Mouse (Mus musculus): ENCODE data around the gene Fam57a.

Gene Fam57a

GRCm38 (mm10) chr11:76179495-76180145 lies at the start of gene Fam57a, which contains the start of gene Vps53:
TSS of gene Fam57a (plus strand) at chr11:76179671.
TSS of gene Vps53 (minus strand) at chr11:76179647.
- DNase-seq (ENCODE audit: inconsistent ontology term), result peak; percentile 83

- DNase-seq (ENCODE audit: inconsistent ontology term), result no peak
These were observed 48.6 kb upstream of the Fam57a start for GRCm38 (mm10) chr11:76130859-76131258.

- peak; percentile 57 for DNase-seq (ENCODE audit: inconsistent ontology term)
These were observed 43.6 kb upstream of the Fam57a start for GRCm38 (mm10) chr11:76135641-76136437.

DNA sequence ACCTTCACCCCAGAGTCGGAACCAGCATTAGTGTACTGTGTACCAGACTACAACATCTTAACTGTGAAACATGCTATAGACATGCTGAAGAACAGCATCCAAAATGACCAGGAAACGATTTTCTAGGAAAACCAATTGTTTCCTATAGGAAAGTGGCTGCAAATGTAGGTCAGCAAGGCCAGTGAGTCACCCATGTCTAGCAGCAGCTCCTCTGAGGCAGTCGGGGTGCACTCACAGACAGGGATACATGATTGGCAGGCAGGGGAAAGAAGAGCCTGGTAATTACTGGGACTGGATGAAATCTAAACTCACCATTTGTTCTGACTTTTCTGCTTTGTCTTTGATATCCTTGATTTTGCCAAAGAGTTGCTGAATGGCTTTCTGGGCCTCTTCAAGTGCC lies 41.5 kb upstream of the Fam57a start:
- DNase-seq (ENCODE audit: inconsistent ontology term), result peak; percentile 25

GRCm38 (mm10) chr11:76144386-76144785 lies 35.1 kb upstream of the Fam57a start:
- no peak for DNase-seq (ENCODE audit: inconsistent ontology term)

DNA sequence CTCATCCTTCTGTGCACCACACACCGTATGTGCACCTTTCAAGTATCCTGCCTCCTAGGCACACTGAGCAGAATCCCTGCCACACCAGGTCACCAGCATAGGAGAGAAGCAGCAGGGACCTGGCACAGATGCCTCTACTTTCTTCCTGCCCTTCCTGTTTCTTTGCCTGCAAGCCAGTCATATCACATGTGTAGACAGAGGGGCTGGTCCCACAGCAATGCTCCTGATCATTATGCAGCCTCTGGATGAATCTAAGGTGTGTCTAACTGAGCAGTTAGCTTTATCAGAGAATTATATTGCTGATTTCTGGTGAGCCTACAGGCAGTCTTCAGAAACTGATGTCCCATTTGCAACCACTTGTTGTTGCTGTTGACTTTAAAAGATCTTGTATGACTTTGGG lies 34.3 kb upstream of the Fam57a start:
- DNase-seq (ENCODE audit: inconsistent ontology term), result no peak

DNA sequence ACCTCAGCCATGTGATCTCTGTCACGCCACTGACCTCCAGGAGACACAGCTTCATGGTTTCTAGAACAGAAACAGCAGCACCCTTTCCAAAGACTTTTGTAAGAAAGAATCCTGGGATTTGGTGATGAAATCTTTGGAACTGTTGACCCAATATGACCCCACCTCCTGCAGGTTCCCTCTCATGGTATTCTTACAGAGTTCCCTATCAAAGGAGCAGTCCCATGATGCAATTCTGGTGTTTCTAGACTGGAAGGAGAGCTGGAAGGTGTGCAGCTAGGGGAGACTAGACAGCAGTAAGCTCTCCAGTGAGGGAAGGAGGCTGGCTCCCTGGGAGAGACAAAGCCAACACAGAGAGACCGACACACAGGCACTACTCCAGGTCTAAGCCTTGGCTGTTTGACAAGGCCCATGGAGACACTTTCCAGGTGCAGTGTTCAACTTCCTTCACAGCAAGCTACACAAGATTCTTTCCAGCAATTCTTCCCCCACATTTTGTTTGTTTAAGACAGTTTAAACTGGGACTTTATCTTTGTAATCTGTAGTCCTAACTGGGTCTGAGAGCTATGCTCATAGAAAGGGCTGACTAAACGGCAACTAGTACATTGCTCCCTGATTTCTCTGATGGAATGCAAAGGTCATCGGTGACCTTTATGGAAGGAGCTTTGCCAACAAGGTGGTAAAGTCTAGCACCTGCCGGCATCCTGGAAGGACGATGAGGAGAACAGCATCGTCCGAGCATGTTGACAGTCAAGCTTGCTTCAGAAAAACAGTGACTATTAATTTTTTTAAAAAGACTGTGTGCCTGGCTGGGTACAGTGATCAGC lies 33.1 kb upstream of the Fam57a start:
- DNase-seq (ENCODE audit: inconsistent ontology term), result no peak

DNA sequence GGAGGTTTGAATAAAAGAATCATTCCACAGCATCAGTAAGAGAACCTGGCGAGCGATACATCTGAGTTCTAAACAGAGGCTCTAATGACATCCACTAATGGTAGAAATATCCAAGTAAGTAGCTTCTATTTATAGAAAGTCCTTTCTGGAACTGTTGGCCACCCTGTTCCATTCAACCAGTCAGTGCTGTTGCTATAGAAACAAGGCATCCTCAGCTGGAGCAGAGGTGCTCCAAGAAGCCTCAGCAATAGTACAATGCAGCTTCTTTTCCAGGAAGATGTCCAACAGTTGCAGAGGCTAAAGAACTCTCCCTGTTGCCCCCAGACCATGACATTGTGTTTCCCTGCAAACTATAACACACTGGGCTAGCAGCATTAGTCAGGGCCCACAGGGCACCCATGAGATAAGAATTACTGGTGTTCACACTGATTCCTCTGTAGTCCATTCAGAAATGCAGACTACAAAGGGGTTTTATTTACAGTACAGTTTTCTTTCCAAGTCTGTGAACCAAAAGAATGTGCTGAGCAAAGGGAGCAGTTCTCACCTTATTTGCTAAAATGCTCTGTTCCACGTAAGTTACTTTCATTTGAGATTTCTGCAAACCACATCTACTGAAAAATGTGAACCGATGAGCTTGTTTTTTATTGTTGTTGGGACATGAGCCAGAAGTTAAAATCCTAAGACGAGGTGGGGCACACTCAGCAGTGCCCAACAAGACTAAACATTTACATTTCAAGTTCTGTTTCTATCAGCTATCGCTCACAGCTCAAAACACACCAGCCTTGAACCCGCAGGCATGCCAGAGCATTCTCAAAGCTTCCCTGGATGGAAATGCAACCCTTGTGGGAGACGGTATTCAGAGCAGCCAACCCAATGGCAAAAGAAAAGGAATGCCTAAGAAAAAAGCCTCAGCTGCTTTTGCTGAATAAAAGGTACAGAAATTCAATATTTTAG lies 31.1 kb upstream of the Fam57a start:
- DNase-seq (ENCODE audit: inconsistent ontology term), result peak; percentile 80

GRCm38 (mm10) chr11:76150980-76151379 lies 28.5 kb upstream of the Fam57a start:
- DNase-seq (ENCODE audit: inconsistent ontology term), result peak; percentile 69

DNA sequence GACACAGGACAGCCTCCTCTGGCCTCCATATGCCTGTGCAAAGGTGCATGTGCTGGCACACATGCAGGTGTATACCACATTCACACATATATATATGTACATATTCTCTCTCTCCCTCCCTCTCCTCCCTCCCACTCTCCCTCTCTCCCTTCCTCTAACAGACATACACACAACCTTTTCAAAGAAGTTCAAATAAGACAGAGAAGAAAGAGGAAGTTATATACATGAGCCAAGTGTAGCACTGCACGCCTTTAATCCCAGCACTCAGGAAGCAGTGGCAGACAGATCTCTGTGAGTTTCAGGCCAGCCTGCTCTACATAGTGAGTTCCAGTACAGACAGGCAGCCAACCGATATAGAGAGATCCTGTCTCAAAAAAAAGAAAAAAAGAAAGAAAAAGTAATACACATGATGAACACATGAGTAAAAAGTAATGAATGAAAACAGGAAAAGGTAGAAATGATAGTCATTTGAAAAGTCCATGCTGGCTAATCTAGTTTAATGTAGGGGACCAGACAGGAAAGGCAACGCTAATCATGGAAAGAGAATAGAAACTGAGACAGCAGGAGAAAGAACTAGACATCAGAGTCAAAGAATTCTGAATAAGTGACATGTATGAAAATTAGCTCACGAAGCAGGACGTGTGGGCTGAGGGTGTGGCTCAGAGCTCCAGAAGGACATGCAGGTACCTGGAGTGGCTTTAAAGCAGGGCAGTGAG lies 26.1 kb upstream of the Fam57a start:
- DNase-seq (ENCODE audit: inconsistent ontology term), result no peak

- DNase-seq (ENCODE audit: inconsistent ontology term), result no peak
These were observed 25.3 kb upstream of the Fam57a start for GRCm38 (mm10) chr11:76154200-76154599.

GRCm38 (mm10) chr11:76154861-76155260 lies 24.6 kb upstream of the Fam57a start:
- peak; percentile 70 for DNase-seq (ENCODE audit: inconsistent ontology term)

DNA sequence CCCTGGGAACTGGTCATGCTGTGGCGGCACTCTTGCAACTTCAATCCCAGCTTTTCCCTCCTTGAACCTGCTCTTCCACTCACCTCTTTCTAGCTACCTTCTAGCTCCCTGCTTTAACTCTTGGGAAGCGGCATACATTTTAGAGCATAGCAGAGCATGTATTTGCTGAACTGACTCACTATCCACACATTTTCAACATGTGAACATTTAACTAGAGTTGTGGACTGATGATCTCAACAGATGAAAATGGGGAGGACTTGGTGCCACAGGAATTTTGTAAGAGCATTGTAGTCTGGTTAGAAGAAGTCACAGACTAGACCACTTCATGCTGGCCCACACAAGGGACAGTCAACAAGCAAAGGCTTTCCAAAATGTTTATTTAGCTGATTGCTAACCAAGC lies 21.1 kb upstream of the Fam57a start:
- peak; percentile 61 for DNase-seq (ENCODE audit: inconsistent ontology term)

DNA sequence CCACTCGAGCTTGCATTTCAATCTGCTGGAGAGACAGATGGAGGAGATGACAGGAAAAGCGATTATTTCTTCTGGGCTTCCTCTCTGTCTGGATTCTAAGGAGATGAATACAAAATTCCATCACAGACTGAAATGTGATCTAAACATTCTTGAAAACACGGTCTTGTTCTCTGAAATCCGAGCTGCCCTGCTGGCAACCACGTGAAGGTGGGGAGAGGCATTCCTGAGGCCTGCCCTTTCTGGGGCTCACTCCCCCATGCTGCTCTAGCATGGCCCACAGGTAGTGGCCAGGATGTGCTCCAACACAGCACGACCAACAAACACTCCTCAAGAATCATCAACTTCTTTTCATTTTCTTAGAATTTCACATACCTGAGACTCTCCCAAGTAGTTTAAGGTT lies 19.2 kb upstream of the Fam57a start:
- DNase-seq (ENCODE audit: inconsistent ontology term), result peak; percentile 17

- no peak for DNase-seq (ENCODE audit: inconsistent ontology term)
These were observed 12.8 kb upstream of the Fam57a start for GRCm38 (mm10) chr11:76166657-76167056.

GRCm38 (mm10) chr11:76167079-76167765 lies 12.2 kb upstream of the Fam57a start:
- DNase-seq (ENCODE audit: inconsistent ontology term), result peak; percentile 71

DNA sequence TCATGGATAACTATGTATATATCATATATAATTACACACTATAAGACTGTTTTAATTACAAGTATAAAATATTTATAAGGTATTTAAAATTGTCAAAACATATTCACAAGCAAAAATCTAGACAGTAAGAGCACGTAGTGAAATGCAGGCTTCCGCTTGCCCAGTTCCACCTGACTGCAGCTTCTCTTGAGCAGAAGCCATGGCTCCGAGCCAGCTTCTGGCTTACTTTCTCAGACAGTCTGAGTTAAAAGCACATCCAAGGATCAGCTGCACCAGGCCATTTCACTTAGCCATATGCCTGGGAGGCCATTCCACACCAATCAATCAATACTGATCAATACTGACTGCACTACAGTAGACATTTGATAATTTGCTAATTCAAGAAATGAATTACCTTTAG lies 10.5 kb upstream of the Fam57a start:
- DNase-seq (ENCODE audit: inconsistent ontology term), result no peak

- no peak for DNase-seq (ENCODE audit: inconsistent ontology term)
These were observed 9.3 kb upstream of the Fam57a start for GRCm38 (mm10) chr11:76170207-76170606.

DNA sequence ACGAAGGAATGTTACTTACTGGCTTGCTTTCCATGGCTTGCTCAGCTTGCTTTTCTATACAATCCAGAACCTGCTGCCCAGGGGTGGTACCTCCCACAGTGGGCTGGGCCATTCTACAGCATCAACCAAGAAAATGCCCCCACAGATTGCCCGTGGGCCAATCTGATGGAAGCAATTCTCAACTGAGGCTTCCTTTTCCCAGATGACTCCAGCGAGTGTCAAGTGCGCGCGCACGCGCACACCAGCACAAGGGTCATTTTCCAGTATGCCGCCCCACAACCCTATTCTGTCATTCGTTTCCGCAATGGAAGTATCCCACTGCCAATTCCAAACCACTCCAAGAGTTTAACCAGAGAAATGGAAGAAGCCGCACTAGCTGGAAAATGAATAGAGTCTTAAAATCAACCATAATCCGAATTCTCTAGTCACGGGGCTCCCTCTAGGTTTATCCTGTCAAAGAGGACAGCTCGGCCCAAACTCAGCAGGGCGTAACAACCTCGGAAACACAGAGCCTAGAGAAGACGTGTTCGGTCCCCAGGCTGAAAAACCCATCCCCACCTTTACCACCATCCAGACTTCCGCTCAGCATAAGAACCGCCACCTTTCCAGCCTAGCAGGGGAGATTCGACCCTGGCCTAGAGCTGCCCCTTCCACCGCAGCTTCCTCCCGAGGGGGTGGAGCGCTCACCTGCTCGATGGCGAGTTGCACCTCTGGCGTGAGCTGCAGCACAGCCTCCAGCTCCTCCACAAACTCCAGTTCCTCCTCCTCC lies 561 bp upstream of the Fam57a start:
- DNase-seq (ENCODE audit: inconsistent ontology term), result peak; percentile 71
